Mouse (Mus musculus) G1E (cell line): Measurements from ENCODE around the gene Prr15l. TPM values are rescaled to one million over a fixed set of nuclear protein-coding genes. Genes with fewer than 3 reads are reported as not detected.

Source experiments
- ATAC-seq: 2 replicates; pipeline ENCODE4 v1.8.0; 2016; ENCODE audit warnings: mild to moderate bottlenecking; ENCODE audit not compliant: insufficient number of reproducible peaks, poor library complexity, low FRiP score, severe bottlenecking; ENCODE audit errors: extremely low read depth
- DNase-seq: peaks from one replicate; pipeline ENCODE4 v3.0.0; 2012; ENCODE audit warnings: low spot score
- H3K27me3 ChIP-seq: 2 replicates; pipeline ENCODE4 v1.6.1; 2012; ENCODE audit warnings: mild to moderate bottlenecking, low read length, inconsistent platforms; ENCODE audit not compliant: insufficient read depth
- H3K36me3 ChIP-seq: replicated peaks from 2 replicates; pipeline ENCODE3; 2012; ENCODE audit warnings: mild to moderate bottlenecking, inconsistent platforms
- H3K4me1 ChIP-seq: 2 replicates; pipeline ENCODE4 v1.6.1; 2012; ENCODE audit warnings: low read depth, low read length, inconsistent platforms, mixed read lengths; ENCODE audit not compliant: insufficient read depth
- H3K4me3 ChIP-seq: 2 replicates; pipeline ENCODE4 v1.5.1; 2012; ENCODE audit warnings: low read depth, mild to moderate bottlenecking, inconsistent platforms, low read length, moderate library complexity, mixed read lengths
- H3K9me3 ChIP-seq: replicated peaks from 2 replicates; pipeline ENCODE4 v1.6.1; 2012; ENCODE audit warnings: inconsistent platforms
- CTCF ChIP-seq: IDR thresholded peaks from 2 replicates; pipeline ENCODE4 v1.5.1; 2012; ENCODE audit warnings: low read depth, low read length, inconsistent platforms, mixed read lengths
- GATA1 ChIP-seq: IDR thresholded peaks from 2 replicates; pipeline ENCODE4 v1.6.1; 2012; ENCODE audit warnings: borderline replicate concordance, low read length, inconsistent platforms, mixed read lengths
- GATA2 ChIP-seq: IDR thresholded peaks from 2 replicates; pipeline ENCODE4 v1.6.1; 2012; ENCODE audit warnings: low read depth, low read length, inconsistent platforms, borderline replicate concordance
- POLR2AphosphoS5 ChIP-seq: IDR thresholded peaks from 2 replicates; pipeline ENCODE4 v1.6.1; 2012; ENCODE audit warnings: low read depth, low read length, inconsistent platforms; ENCODE audit not compliant: insufficient replicate concordance
- TAL1 ChIP-seq: conservative IDR thresholded peaks from 2 replicates; pipeline ENCODE4 v1.6.1; 2012; ENCODE audit warnings: low read depth, low read length, inconsistent platforms, mixed read lengths
- polyA plus RNA-seq: library from polyadenylated mRNA; stranded (reverse); fragments of >175 nt; gene quantifications from 2 replicates; pipeline ENCODE4 v1.2.3, GENCODE M21; 2012
- total RNA-seq, 2 experiments: library from RNA; stranded (forward) in 1 of 2; stranded (reverse) in 1 of 2; fragments of 200-1000 nt in 1 of 2; fragments of >200 nt in 1 of 2; fragmentation: Nextera tagmentation in 1 of 2; gene quantifications; 2 replicates each; pipeline ENCODE4 v1.2.3; 2014 to 2017

The Prr15l gene
- total and polyA plus RNA-seq, 3 experiments: 0.05 to 0.17 TPM; not detected in 1

- TF ChIP-seq TAL1: no peak
- no peak for TF ChIP-seq POLR2AphosphoS5
- no peak for TF ChIP-seq GATA1
- TF ChIP-seq CTCF: no peak
- TF ChIP-seq GATA2: no peak
- peaks cover 4% of the 10 kb centered on the region; the same call in 1 of the 2 replicates for H3K27me3 ChIP-seq
- peaks cover 61% of the 10 kb centered on the region for H3K4me1 ChIP-seq
- peaks cover 26% of the 10 kb centered on the region for H3K36me3 ChIP-seq
- no peaks in the 10 kb centered on the region for H3K9me3 ChIP-seq
- ATAC-seq (peak; percentile 96), DNase-seq (peak; percentile 98)
- H3K4me3 ChIP-seq: peak overlapping the region; percentile 90
These were observed 49.9 kb downstream of the Prr15l start for GRCm38 (mm10) chr11:96977606-96978400.

GRCm38 (mm10) chr11:96978401-96979246, 50.7 kb downstream of the Prr15l start:
- Histone ChIP-seq H3K4me3 (peak overlapping the region; percentile 90), H3K36me3 (peaks cover 18% of the 10 kb centered on the region), H3K9me3 (no peaks in the 10 kb centered on the region), H3K27me3 (peaks cover 9% of the 10 kb centered on the region), H3K4me1 (peaks cover 58% of the 10 kb centered on the region)
- TF ChIP-seq POLR2AphosphoS5 (no peak), GATA2 (no peak), CTCF (no peak), GATA1 (no peak)
- DNase-seq: no peak
- no peak for ATAC-seq

GRCm38 (mm10) chr11:96979329-96979728, 51.4 kb downstream of the Prr15l start:
- ATAC-seq (no peak), DNase-seq (no peak)
- Histone ChIP-seq H3K27me3 (peaks cover 15% of the 10 kb centered on the region), H3K36me3 (peaks cover 11% of the 10 kb centered on the region), H3K4me1 (peaks cover 51% of the 10 kb centered on the region), H3K4me3 (no peak overlapping the region), H3K9me3 (no peaks in the 10 kb centered on the region)
- TF ChIP-seq GATA1: no peak
- no peak for TF ChIP-seq CTCF
- no peak for TF ChIP-seq POLR2AphosphoS5
- TF ChIP-seq TAL1: no peak
- TF ChIP-seq GATA2: no peak

GRCm38 (mm10) chr11:96980021-96980420, 52.1 kb downstream of the Prr15l start:
- no peak overlapping the region for H3K4me3 ChIP-seq
- ATAC-seq: no peak
- DNase-seq: no peak

GRCm38 (mm10) chr11:96981461-96981860, 53.6 kb downstream of the Prr15l start:
- no peaks in the 10 kb centered on the region for H3K9me3 ChIP-seq
- no peak for ATAC-seq
- H3K27me3 ChIP-seq: peaks cover 30% of the 10 kb centered on the region
- no peak overlapping the region for H3K4me3 ChIP-seq
- no peaks in the 10 kb centered on the region for H3K36me3 ChIP-seq
- no peak for DNase-seq
- peaks cover 31% of the 10 kb centered on the region for H3K4me1 ChIP-seq
- TF ChIP-seq CTCF: no peak
- TF ChIP-seq GATA2: no peak
- TF ChIP-seq GATA1: no peak
- no peak for TF ChIP-seq POLR2AphosphoS5
- TF ChIP-seq TAL1: no peak

More at GRCm38 (mm10) chr11:96980021-96980420, 52.1 kb downstream of the Prr15l start:
- H3K36me3 ChIP-seq: peaks cover 11% of the 10 kb centered on the region
- no peaks in the 10 kb centered on the region for H3K9me3 ChIP-seq
- H3K4me1 ChIP-seq: peaks cover 45% of the 10 kb centered on the region
- no peak for TF ChIP-seq GATA2
- TF ChIP-seq TAL1: no peak
- no peak for TF ChIP-seq CTCF
- TF ChIP-seq POLR2AphosphoS5: no peak
- no peak for TF ChIP-seq GATA1
- H3K27me3 ChIP-seq: peaks cover 21% of the 10 kb centered on the region

- no peaks in the 10 kb centered on the region for H3K9me3 ChIP-seq
- peak; percentile 67 for DNase-seq
- H3K36me3 ChIP-seq: no peaks in the 10 kb centered on the region
- no peak overlapping the region for H3K4me3 ChIP-seq
- ATAC-seq: no peak
- peaks cover 35% of the 10 kb centered on the region for H3K4me1 ChIP-seq
- TF ChIP-seq POLR2AphosphoS5: no peak
- TF ChIP-seq CTCF: peak; percentile 86
- TF ChIP-seq TAL1: no peak
- TF ChIP-seq GATA2: no peak
- TF ChIP-seq GATA1: no peak
- H3K27me3 ChIP-seq: peaks cover 38% of the 10 kb centered on the region
These were observed 54.5 kb downstream of the Prr15l start for GRCm38 (mm10) chr11:96982355-96982754.
